Mouse (Mus musculus): ENCODE data around the gene Ift43.

Gene Ift43

GRCm38 (mm10) chr12:86129696-86130095 lies 47.4 kb downstream of the Ift43 start:
- DNase-seq (ENCODE audit: low read depth): no peak

GRCm38 (mm10) chr12:86132799-86133198 lies 50.5 kb downstream of the Ift43 start:
- peak; percentile 58 for DNase-seq (ENCODE audit: low read depth)

GRCm38 (mm10) chr12:86135691-86136090 lies 53.4 kb downstream of the Ift43 start:
- no peak for DNase-seq (ENCODE audit: low read depth)

- no peak for DNase-seq (ENCODE audit: low read depth)
Measured at GRCm38 (mm10) chr12:86138696-86139095, 56.4 kb downstream of the Ift43 start.

GRCm38 (mm10) chr12:86142389-86142788 lies 60.0 kb downstream of the Ift43 start:
- no peak for DNase-seq (ENCODE audit: low read depth)

- no peak for DNase-seq (ENCODE audit: low read depth)
Measured at GRCm38 (mm10) chr12:86146246-86146645, 63.9 kb downstream of the Ift43 start.

GRCm38 (mm10) chr12:86148271-86148670 lies 65.9 kb downstream of the Ift43 start:
- DNase-seq (ENCODE audit: low read depth): no peak

- DNase-seq (ENCODE audit: low read depth): no peak
Measured at GRCm38 (mm10) chr12:86149087-86149486, 66.7 kb downstream of the Ift43 start.

- no peak for DNase-seq (ENCODE audit: low read depth)
Measured at GRCm38 (mm10) chr12:86151941-86152340, 69.6 kb downstream of the Ift43 start.

- no peak for DNase-seq (ENCODE audit: low read depth)
Measured at GRCm38 (mm10) chr12:86153213-86153957, 71.0 kb downstream of the Ift43 start.

- no peak for DNase-seq (ENCODE audit: low read depth)
Measured at GRCm38 (mm10) chr12:86155176-86155575, 72.8 kb downstream of the Ift43 start.

GRCm38 (mm10) chr12:86157166-86157565 lies 74.8 kb downstream of the Ift43 start:
- DNase-seq (ENCODE audit: low read depth): no peak

GRCm38 (mm10) chr12:86157894-86158444 lies 75.6 kb downstream of the Ift43 start:
- no peak for DNase-seq (ENCODE audit: low read depth)

GRCm38 (mm10) chr12:86158689-86159483 lies 76.5 kb downstream of the Ift43 start:
- DNase-seq (ENCODE audit: low read depth): no peak

- DNase-seq (ENCODE audit: low read depth): no peak
Measured at GRCm38 (mm10) chr12:86161436-86161835, 79.1 kb downstream of the Ift43 start.

- DNase-seq (ENCODE audit: low read depth): no peak
Measured at GRCm38 (mm10) chr12:86161942-86162341, 79.6 kb downstream of the Ift43 start.

- DNase-seq (ENCODE audit: low read depth): no peak
Measured at GRCm38 (mm10) chr12:86162890-86163816, 80.8 kb downstream of the Ift43 start.

- DNase-seq (ENCODE audit: low read depth): no peak
Measured at GRCm38 (mm10) chr12:86166244-86166643, 83.9 kb downstream of the Ift43 start.

- DNase-seq (ENCODE audit: low read depth): no peak
Measured at GRCm38 (mm10) chr12:86167075-86167474, 84.7 kb downstream of the Ift43 start.

GRCm38 (mm10) chr12:86168712-86169111 lies 86.4 kb downstream of the Ift43 start:
- DNase-seq (ENCODE audit: low read depth): no peak

- DNase-seq (ENCODE audit: low read depth): no peak
Measured at GRCm38 (mm10) chr12:86169195-86169594, 86.9 kb downstream of the Ift43 start.

GRCm38 (mm10) chr12:86173314-86173713 lies 91.0 kb downstream of the Ift43 start:
- no peak for DNase-seq (ENCODE audit: low read depth)

All from c-Kit-positive CD71-negative TER-119-negative erythroid progenitor cells, embryonic 14.5 days (primary cell).